Mouse (Mus musculus) gastrocnemius, postnatal 36 days (tissue): ENCODE data around the gene Myo9a. TPM values are rescaled to one million over a fixed set of nuclear protein-coding genes. Genes with fewer than 3 reads are reported as not detected.
"Not testable (repeated sequence)": the region's sequence is repeated elsewhere in the genome, so short reads cannot be mapped to it uniquely, and the experiment has no call there.

ENCODE experiments used
- DNase-seq, 2 experiments: peaks; one replicate each; pipeline ENCODE4 v3.0.0; 2022
- intact Hi-C: fragments of 180-260 bp; cut with DNase I; formaldehyde crosslinking; loops from one replicate; pipeline ENCODE4 v1.15.1; 2025
- total RNA-seq, 2 experiments: library from RNA; stranded (reverse); gene quantifications; 2 replicates each; pipeline ENCODE4 v1.2.3; 2021

Myo9a gene
- total RNA-seq, 2 experiments from 2014 or later: 7.4 to 8.3 TPM

DNA sequence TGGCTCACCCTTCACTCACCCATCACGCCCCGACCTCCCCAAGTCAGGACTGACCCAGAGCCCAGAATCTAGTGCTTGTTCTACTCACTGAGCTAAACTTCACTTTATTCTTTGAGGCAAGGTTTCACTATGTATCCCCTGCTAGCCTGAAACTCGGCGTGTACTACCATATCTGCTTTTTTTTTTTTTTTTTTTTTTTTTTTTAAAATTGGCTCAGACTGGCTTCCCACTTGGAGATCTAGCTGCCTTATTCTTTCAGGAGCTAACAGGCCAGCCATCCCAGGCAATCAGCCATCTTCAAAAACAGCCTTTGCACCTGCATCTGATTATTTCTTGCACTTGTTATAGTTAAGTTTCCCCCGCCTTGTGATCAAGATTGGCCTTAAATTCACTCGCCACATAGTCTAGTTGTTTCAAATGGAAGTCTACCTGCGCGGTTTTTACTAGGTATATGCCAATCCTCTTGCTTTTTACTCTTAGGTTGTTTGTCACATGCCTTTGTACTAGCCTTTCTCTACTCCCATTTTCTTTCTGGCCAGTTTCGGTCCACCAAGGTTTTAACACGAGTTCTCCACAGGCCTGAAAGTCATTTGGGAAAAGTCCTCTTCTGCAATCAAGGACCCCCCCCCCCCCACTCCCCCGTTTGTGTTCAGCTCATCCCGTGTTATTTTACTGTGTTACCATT, 973 bp upstream of the Myo9a start:
- DNase-seq: no peak
- intact Hi-C loops: no loop called here

DNA sequence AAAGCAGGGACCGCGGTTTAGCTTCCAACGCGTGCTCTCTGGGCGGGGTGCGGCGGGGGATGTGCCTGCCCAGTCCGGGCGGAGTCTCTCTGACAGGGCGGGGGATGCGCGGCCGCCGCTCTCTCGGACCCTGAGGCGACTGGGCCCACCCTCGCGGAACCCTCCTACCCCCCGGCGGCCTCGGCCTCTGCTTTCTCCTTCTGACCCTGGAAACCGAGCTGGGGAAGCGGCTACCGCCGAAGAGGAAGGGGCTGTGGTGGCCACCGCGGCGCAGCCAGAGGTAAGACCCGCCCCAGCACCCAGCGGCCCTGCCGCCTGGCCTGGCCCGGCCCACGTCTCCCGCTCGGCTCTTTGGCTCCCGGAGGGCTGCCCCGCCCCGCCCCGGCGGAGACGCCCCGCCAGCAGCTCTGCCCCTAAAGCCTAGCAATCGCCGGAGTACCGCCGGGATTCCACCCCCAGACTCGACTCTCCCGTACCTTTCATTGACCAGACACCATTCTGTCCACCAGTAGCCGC, 428 bp downstream of the Myo9a start:
- intact Hi-C loops: no loop called here
- DNase-seq: peak; percentile 83 to 94

DNA sequence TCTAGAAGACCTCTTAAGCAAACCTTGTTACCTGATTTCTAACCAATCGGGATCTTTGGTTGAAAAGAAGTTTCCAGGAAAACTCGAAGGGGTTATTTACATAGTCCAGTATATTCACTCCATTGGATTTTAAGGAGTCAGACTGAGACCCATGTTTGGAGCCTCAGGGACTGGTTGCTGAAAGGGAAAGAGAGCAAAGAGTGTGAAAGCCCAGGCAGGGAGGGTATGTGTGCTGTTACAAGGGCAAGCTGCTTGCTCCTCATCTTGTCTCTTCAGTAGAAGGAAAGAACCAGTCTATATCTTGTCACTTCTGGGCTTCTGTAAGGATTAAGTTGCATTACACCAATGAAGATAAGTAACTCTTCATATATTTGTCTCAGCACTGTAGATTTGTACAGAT, 1.3 kb downstream of the Myo9a start:
- intact Hi-C loops: no loop called here
- DNase-seq: no peak

DNA sequence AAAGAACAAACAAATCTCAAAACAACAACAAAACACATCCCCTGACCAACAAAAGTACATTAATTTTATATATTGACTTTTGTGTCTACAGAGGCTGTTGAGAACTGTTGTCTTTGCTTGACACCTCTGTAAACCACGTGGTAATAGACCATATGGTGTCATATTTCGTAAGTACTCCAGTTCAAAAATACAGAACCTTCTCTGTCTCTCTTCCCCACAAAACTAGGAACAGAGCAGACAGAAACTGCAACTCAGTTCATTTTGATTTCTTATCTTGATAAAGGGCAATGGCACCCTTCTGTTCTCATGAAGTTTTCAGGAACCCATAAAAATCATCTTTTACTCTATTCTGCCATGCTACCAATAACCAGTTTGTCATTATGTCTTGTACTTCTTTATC, 4.5 kb downstream of the Myo9a start:
- intact Hi-C loops: no loop called here

DNA sequence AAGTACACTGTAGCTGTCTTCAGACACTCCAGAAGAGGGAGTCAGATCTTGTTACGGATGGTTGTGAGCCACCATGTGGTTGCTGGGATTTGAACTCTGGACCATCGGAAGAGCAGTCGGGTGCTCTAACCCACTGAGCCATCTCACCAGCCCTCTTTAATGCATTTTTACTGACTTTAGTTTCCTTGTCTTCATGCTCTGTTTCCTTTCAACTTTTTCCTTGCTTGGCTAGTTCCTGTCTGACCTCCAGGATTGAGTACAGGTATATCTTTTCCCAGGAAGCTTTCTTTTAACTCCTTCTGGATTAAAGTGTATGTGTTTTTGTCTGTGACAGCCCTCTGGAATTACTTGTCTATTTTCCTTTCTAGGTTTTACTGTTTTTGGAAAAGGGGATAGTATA, 6.3 kb downstream of the Myo9a start:
- intact Hi-C loops, DNase-seq: not testable (repeated sequence)

More for the DNA sequence above, 4.5 kb downstream of the Myo9a start:
- no peak for DNase-seq

DNA sequence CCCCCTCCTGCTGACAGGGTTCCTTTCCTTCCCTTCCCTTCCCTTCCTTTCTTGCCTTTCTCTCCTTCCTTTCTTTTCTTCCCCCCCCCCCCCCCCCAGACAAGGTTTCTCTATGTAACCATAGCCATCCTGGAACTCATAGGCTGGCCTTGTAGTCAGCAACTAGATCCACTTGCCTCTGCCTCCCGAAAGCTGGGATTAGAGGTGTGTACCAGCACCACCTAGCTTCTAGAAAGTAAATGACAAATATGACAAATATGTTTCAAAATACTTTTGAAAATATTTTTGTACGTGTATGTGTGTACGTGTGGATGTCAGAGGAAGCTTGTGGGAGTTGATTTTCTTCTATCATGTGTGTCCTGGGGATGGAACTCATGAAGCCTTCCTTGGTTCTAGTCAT, 9.8 kb downstream of the Myo9a start:
- no peak for DNase-seq
- intact Hi-C loops: loop anchor here (5.0 kb wide), 1 partner anchor 38 kb away; no protein-coding TSS in a partner anchor

DNA sequence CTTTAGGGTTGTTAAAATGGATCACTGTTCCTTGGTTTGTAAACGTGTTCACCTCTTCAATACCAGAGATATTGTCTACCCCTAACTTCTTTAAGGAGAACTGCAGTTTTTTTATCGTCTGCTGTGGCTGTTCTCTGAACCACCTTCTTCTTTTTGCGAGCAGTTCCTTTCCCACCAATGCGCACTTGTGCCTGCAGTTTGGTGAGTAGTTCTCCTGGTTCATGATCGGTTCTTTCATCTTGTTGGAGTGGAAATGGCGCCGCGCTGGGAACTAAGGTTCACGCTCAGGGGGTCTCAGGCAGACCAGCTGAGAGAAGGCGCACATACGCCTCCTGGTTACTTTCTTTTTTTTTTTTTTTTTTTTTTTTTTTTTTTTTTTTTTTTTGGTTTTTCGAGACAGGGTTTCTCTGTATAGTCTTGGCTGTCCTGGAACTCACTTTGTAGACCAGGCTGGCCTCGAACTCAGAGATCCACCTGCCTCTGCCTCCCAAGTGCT, 16.3 kb downstream of the Myo9a start:
- DNase-seq, intact Hi-C loops: not testable (repeated sequence)

DNA sequence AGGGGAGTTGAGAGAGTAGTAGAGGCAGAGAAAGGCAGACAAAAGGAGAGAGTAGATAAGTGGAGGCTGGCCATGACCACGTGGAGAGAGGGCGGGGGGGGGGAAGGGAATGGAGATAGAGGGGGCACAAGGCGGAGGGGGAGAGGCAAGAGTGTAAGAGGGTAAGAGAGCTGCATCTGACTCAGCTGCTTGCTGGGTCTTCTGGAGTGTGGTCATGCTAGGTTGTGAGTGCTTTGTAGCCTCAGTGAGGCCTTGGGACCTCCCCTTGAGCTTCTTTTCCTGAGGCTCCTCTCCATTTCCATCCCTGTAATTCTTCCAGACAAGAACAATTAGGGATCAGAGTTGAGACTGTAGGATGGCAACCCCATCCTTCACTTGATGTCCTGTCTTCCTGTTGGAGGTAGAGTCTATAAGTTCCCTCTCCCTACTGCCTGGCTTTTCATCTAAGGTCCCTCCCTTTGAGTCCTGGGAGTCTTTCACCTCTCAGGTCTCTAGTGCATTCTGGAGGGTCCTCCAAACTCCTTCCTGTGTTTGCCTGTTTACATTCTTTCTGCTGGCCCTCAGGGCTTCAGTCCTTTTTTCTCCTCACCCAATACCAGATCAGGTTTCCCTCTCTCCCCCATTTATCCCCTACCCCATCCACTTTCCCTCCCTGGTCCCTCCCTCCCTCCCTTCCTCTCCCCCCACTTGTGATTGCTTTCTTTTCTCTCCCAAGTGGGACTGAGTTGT, 55.5 kb downstream of the Myo9a start:
- intact Hi-C loops: not testable (repeated sequence)

DNA sequence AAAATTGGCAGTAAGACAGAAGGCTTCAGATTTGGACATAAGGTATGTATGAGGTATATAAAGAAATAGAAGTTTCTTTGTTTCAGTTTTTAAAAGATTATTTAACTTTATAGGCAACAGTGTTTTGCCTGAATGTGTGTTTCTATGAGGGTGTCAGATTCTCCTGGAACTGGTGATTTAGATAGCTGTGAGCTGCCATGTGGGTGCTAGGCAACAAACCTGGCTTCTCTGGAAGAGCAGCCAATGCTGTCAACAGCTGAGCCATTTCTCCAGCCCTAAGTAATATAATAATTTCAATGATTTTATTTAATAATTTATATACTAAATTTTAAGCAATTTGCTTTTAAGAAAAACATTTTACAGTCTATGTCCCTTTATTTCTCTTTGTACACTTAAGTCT, 133.9 kb downstream of the Myo9a start:
- intact Hi-C loops: no loop called here

More for the DNA sequence above, 55.5 kb downstream of the Myo9a start:
- DNase-seq: not testable (repeated sequence)

DNA sequence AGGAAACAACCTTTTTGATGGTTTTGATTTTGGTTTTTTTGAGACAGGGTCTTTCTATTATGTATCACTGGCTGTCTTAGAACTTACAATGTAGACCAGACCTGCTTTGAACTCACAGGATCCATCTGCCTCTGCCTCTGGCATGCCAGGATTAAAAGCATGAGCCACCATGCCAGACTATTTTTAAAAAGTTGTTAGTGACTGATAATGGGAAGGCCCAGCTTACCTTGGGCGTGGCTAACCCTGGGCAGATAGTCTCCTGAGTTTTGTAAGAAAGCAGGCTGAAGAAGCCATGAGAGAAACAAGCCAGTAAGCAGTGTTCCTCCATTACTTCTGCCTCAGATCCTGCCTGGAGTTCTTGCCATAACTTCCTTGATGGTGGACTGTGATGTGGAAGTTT, 152.7 kb downstream of the Myo9a start:
- no peak for DNase-seq
- intact Hi-C loops: no loop called here

More for the DNA sequence above, 133.9 kb downstream of the Myo9a start:
- no peak for DNase-seq

DNA sequence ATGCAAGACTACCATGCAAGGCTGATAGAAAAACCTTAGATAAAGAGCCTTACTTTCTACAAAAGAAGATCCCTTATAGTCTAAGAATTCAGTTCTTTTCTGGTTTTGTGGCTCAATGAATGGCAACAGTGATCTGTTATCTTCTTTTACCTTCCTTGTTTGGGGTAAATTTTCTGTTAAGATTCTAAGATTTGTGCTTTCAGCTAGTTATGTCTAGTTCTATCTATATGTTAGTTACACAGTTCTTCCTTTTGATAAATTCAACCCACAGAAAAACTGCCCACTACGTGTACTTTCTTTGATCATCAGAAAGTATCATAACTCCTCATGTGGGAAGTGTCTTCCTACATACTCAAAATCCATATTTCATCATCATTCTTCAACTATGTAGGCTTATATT, 164.1 kb downstream of the Myo9a start:
- intact Hi-C loops: no loop called here
- DNase-seq: no peak

DNA sequence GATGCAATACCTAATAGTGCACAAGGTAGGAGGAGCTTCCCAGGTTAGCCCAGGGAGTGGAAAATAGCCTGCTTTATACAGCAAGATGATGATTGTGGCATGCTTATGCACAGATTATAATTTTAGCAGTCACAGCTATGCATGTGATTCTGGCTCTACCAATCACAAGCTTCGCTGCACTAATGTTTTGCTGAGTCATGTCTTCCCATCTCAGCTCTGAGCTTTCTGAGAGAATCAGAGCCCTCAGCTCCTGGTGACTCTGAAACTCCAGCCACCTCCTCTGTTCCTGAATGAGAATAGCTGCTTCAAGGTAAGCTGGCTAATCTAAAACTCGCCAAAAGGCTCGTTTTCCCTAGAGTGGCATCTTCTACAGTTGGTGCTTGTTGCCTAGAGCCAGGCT, 179.6 kb downstream of the Myo9a start:
- no peak for DNase-seq
- intact Hi-C loops: no loop called here

DNA sequence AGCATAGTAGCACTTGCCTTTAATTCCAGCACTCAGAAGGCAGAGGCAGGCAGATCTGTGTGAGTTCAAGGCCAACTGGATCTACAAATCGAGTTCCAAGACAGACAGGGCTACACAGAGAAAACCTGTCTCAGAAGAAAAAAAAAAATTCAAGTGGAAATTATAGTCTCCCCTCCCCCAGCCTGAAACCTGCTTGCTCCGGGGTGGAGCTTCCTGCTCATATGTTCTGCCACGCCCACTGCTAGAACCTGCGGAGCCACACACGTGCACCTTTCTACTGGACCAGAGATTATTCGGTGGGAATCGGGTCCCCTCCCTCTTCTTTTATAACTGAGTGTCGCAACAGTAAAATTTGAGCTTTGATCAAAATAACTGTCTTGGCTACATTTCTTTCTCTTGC, 185.2 kb downstream of the Myo9a start:
- intact Hi-C loops, DNase-seq: not testable (repeated sequence)

DNA sequence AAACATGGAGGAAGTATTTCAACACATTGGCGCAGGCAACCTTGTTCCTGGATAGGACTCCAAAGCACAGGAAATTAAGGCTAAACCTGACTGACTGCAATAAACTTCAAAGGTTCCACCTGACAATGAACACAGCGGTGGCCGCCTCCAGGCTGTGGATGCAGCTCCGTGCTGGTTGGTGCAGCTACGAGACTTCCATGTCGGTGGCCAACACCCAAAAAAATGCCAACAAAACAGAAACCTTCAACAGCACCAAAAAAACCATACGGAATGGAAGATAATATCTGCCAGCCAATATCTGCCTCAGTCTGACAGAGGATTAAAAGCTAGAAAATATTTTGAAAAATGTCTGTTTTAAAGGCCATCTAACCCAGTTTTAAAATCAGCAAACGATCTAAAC, 187.8 kb downstream of the Myo9a start:
- DNase-seq: no peak
- intact Hi-C loops: no loop called here

DNA sequence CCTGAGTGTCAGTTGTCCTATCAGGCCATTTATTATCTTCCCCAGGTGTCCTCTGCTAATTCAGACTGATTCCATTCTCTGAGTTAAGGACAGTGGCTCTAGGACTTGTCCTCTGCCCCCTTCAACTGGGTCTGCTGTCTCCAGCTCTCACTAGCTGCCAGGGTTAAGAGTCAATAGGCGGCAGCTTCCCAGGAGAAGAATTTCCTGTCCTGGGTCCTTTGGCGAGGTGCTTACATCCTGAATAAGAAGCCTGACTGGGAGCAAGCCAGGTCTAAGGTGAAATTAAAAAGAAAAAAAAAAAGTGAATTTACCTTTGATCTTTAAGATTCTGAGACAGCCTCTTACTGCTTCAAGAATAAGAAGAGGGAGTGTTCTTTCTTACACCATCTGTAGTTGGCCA, 189.0 kb downstream of the Myo9a start:
- intact Hi-C loops: no loop called here
- no peak for DNase-seq

DNA sequence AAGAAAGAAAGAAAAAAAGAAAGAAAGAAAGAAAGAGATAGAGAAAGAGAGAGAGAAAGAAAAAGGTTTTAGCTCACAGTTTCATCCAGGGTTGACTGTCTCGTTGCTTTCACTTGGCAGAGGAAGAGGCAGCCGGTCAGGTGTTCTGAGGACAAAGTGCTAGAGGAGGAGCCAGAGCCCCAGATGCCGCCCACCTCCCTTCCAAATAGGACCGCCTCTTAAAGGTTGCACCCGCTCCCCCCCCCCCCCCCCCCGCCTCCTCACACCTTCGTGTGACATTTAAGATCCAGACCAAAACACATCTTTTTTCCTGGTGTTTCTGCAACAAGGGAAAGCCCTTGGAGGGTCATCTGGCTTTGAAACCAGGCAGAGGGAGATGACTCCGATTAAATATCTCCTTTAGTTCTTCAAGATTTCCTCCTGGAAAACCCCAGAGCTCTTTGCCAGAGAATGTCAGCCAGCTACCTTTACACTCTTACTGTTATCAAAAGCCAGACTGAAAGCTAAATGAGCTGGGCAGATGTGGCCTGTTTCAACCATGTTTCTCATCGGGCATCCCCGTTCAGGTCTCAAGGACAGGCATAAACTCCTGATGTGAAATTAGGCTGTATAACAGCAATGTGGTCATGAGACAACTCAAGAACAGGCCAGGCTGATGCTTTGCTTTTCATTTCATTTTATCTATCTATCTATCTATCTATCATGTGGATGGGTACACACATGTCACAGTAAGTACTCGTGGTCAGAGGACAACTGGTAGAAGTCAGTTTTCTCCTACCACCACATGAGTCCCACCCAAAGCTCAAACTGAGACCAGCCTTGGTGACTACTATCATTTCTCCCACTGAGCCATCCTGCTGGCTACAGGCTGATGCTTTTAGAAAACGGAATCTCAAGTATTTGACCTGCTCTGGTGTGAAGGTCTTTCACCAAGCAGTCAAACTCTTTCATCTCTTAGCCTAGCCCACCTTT, 190.5 kb downstream of the Myo9a start:
- intact Hi-C loops: no loop called here
- no peak for DNase-seq

DNA sequence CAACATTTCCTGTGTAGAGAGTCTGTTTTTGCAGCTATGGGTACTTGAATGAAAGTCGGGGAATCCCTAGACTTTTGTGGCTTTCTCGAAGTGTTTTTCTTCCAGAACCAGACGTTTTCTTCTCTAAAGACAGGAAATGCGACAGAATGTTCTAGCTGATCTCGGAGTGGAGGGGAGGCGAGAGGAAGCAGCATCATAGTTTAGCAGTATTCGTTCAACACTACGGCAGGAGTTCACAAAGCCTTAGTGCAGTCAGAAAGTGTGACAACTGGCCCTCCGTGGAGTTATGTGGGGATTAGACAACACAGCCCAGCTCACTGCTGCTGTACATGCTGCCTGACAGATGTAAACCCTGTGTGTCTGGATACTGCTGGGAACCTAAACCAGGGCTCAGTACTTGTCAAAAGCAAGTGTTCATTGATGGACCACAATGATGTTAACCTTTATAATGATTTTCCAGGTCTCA, 191.2 kb downstream of the Myo9a start:
- no peak for DNase-seq
- intact Hi-C loops: no loop called here

DNA sequence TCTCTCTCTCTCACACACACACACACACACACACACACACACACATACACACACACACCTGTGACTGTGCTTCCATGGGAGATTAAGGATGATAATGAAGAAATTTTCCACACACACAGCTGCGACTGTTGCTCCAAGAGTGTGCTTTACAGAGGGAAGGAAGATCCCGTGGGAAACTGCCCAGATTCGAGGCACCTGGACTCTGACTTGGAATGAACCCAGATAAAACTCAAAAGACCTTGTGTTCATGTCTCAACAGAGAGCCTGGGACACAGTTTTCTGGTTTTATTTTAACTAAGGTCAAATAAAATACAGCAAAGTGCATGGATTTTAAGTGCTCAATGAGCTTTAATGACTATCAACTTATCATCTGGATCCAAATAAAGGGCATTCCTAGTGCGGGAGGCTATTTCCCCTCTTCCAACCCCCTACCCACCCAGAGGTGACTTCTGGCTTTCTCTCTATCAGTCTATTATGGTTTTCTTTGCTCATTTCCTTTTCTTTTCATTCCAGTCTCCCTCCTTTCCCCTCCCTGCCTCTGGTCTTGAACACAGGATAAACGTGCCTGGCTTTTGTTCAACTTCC, 191.9 kb downstream of the Myo9a start:
- intact Hi-C loops: no loop called here
- DNase-seq: no peak

DNA sequence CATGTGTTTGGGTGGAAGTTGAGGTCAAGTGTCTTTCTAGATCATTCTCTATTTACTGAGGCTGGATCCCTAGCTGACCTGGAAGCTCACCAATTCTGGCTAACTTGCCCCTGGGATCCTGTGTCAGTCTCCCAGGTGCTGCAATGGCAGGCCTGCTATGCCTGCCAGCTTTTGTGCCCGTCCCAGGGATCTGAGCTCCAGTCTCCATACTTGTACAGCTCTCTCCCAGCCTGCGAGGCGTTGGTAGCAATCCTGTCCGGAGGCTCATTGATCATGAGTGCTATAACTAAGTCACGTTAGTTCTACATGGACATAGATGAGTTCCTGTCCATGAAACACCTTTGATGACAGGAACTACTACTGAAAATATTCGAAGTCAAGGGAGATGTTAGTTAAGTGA, 193.1 kb downstream of the Myo9a start:
- no peak for DNase-seq
- intact Hi-C loops: no loop called here

DNA sequence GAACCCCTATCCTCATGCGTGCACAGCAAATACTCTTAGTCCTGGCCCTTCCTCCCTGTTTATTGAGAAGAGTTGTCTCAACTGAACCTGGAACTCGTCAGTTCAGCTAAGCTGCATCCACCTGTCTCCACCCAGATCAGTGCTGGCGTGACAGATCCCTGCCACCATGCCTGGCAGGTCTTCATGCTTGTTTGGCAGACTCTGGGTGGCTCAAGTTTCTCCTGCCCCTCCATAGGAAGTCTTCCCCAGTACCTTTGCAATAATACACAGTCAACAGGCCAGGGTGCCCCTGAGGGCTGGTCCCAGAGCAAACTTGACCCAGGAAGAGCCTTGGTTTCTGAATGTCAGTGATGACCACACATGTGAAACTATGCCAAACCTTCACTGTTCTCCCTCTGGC, 194.5 kb downstream of the Myo9a start:
- intact Hi-C loops: no loop called here
- DNase-seq: no peak
